Mouse (Mus musculus) leukemia stem cell, adult 10-12 weeks (primary cell): ENCODE measurements around the gene Pih1h3b. TPM values are rescaled to one million over a fixed set of nuclear protein-coding genes. Genes with fewer than 3 reads are reported as not detected.

Experiments
- polyA plus RNA-seq: library from polyadenylated mRNA; stranded (reverse); fragments of >175 nt; gene quantifications from 2 replicates; pipeline ENCODE4 v1.2.3, GENCODE M21; 2012; ENCODE audit warnings: low replicate concordance

Gene Pih1h3b
- polyA plus RNA-seq, result not detected in 2 replicates

DNA sequence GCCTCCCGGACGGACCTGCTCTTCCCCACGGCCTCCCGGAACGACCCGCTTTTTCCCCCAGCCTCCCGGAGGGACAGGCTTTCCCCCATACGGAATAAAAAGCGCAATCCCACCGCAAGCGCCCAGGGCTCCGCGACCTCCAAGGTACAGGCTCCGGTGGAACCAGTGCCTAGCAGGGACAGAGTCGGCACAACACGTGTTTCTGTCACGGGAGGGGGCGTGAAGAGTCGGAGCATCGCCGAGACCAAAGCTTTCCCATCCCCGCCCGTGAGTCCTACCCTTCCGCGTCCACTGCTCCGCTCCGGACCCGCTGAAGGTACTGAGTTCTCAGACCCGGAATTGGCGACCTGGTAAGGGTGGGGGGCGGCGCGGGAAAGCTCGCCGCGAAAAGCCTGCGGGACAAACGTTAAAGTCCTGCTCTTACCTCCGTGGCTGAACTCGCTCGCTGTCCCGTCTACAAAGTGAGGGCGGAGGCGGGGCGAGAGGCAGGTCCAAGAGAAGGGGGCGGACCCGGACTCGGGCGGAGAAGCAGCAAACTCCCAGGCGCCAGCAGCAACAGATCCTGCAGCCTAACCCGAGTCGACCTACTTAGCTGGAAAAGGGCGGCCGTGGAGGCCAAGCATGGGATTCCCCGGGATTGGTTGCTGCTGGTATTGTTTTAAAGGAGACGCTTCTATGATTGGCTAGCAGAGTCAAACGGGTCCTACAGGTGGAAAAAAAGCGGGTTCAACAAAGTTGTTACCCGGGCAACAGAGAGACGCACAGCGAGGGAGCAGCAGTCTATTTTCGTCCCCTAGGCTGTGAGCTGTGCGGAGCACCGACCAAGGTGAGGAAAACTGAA, at the start of gene Pih1h3b, which contains the start of gene Nup62cl:
Pih1h3b (plus strand) TSS at position 745 of the 841 bp plus-strand sequence.
Nup62cl (minus strand) TSS at position 578 of the 841 bp plus-strand sequence.

Other genes with a start within 250 kb of the Pih1h3b start
- gene Morc4, start 191.2 kb upstream of the Pih1h3b start, polyA plus RNA-seq, result 0.34 and 1.5 TPM in 2 replicates
- 0.41 TPM in 1 of 2 replicates, not detected in the other for gene Rbm41, start 64.3 kb upstream of the Pih1h3b start, polyA plus RNA-seq
- gene Nup62cl, start 167 bp upstream of the Pih1h3b start, polyA plus RNA-seq, result not detected in 2 replicates